Mouse (Mus musculus) fat pad, adult 2 months (tissue): ENCODE results near the gene Slc27a1.
"Not testable (repeated sequence)": the region's sequence is repeated elsewhere in the genome, so short reads cannot be mapped to it uniquely, and the experiment has no call there.

Experiments
- DNase-seq: peaks from one replicate; pipeline ENCODE4 v3.0.0-alpha.2; 2011; ENCODE audit warnings: low read depth, low spot score; ENCODE audit errors: extremely low read depth

Slc27a1 gene

DNA sequence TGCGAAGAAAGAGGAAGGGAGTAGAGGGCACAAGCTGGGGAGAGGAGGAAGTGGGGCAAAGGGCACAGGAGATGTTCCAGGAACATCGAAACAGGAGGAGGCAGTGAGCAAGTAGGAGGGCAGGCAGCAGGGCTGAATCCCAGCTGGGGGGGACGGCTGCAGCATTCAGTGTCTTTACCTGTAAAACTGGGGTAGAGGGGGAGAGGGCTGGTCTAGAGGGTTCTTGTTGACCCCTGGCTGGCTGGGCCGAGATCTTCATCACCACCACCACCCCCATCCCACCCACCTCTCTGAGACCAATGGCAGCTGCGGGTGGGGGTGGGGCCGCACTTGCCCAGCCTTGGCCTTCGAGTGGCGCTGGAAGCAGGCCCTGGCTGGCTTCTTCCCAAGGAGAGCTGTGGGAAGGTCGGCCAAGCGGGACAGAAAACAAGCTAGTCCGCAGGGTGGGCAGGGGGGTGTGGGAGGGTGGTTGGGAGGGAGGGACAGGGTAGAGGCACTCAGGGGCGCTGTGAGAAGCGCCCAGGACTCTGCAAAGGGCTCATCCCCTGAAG lies at the start of gene Slc27a1:
Slc27a1 (plus strand) TSS at position 496 of the 551 bp plus-strand sequence.
- no peak for DNase-seq

DNA sequence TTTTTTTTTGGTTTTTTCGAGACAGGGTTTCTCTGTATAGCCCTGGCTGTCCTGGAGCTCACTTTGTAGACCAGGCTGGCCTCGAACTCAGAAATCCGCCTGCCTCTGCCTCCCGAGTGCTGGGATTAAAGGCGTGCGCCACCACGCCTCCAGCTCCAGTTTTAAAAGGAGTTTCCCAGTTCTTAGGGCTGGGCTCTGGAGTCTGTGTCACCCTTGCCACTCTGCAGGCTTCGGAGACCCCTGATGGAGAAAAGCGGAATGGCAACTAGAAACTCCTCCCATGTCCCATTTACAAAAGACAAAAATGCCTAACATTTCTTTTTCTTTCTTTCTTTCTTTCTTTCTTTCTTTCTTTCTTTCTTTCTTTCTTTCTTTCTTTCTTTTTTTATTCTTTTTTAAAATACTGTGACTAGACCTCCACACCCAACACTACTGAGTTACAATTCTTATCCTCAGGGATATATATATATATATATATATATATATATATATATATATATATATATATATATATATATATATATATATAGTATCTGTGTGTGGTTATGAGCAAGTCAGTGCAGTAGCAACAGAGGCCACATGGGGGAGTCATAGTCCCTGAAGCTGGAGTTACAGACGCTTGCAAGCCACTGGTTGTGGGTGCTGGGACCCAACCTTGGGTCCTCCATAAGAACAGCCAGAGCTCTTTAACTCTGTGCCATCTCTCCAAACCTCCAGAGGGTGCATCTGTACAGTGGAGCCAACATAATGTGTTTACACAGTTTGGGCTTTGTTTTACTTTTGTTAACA lies 49.5 kb upstream of the Slc27a1 start:
- not testable (repeated sequence) for DNase-seq

DNA sequence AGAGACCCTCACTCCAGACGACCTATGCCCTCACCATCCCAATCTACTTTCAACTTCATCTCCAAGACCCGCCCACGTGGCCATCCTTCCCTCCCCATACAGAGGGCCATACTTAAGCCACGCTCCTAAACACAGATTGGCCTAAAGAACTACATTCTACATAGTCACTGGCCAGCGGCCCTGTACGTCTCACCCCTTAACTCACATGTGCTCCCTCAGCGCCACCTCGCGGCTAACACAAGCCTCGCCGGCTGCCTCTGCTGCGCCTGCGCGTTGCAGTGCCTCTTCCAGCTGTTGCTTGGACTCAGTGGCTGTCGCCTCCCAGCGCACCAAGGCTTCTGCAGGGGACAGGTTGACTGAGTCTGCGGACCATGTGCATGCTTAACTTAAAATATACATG lies 47.0 kb upstream of the Slc27a1 start:
- DNase-seq, result no peak

- DNase-seq, result no peak
Observed at GRCm38 (mm10) chr8:71525226-71526050, 43.2 kb upstream of the Slc27a1 start, which contains the start of gene Ccdc194. Gene Ccdc194 (minus strand): TSS chr8:71525711.

GRCm38 (mm10) chr8:71526272-71526671 lies 42.4 kb upstream of the Slc27a1 start:
- DNase-seq, result no peak

DNA sequence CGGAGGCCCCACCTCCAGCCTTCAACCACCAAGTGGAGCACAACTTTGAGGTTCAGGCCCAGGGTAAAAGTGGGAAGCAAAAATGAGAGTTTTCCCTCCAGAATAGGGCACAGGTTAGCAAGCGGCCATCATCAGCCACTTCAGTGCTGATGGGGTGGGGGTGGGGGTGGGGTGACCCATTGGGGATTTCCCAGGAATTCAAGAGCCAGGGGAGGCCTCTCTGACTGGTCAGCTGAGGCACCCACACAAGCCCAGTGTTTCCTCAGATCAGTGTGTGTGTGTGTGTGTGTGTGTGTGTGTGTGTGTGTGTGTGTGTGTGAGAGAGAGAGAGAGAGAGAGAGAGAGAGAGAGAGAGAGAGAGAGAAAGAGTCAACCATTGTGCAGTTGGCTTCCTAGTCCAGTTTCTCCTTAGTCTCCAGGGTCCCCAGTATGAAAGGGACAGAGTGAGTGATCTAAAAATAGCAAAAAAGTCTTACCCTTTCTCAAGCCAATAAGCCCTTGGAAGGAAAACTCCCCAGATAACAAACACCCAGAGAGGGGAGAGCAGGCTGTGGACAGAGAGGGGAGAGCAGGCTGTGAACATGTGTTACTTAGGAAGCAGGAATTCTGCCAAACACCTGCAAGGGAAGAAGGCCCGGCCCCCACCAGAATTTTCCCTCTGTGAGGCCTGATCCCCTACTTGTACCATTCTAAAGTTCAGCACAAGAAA lies 41.4 kb upstream of the Slc27a1 start:
- no peak for DNase-seq

- DNase-seq, result no peak
Observed at GRCm38 (mm10) chr8:71528362-71529073, 40.2 kb upstream of the Slc27a1 start.

- DNase-seq, result not testable (repeated sequence)
Observed at GRCm38 (mm10) chr8:71530735-71531467, 37.8 kb upstream of the Slc27a1 start.

GRCm38 (mm10) chr8:71534263-71534810 lies 34.3 kb upstream of the Slc27a1 start:
- DNase-seq, result no peak

GRCm38 (mm10) chr8:71535663-71536062 lies 33.0 kb upstream of the Slc27a1 start:
- no peak for DNase-seq

DNA sequence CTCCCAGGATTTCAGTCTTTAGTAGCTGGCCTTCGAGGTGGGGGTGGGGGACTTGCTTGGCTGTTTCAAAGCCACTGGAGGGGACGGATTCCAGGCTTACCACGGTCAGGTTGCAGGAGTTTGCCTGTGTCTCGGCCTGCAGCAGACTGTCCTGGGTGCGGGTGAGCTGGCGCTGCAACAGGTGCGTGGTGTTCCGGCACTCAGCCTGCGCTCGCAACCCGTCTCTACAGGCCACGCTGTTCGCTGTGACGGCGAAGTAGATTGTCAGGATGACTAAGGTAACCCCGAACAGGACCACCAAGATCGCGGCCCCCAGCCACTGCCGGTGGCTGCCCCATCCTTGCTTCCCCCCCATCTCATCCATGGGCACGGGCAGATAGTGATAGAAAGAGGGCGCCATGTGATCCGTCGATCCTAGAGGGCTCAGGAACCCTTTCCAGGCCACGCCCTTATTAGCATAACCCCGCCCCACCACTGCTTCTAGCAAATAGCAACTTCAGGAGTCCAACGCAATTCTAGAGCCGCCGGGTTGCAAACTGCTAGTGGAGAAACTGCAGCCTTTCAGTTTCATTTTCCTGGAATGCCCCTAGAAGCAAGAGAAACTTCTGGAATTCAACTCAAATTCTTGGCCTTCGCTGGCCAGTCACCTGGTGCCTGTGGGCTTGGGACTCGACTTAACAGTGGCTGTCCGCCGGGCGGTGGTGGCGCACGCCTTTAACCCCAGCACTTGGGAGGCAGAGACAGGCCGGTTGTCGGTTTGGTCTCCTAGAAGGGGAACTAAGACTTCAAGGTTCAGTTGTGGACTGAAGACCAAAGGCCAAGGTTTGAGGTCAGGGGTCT lies 31.4 kb upstream of the Slc27a1 start, which contains the start of gene Bst2:
Bst2 (minus strand) TSS at position 429 of the 840 bp plus-strand sequence.
- DNase-seq, result peak; percentile 39

GRCm38 (mm10) chr8:71542632-71543343 lies 25.9 kb upstream of the Slc27a1 start, which contains the start of gene Mvb12a:
Gene Mvb12a (plus strand): TSS chr8:71542922.
- DNase-seq, result peak; percentile 95

GRCm38 (mm10) chr8:71543755-71544154 lies 24.9 kb upstream of the Slc27a1 start:
- no peak for DNase-seq

DNA sequence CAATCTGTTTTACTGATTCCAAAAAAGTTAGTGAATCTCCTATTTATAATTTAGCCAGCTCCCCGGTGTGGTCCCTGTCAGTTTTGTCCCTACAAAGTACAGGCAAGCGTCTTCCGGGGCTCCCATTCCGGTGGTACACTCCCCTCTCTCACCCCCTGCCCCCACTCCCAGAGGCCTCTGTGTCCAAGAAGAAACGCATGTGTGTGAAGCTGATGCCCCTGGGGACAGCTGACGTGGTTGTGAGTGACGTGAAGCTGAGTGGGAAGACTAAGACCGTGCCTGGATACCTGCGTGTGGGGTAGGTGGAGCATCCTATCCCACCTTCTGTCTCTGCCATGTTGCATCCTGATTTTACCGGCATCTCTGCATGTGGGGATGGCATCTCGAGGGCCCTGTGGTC lies 23.6 kb upstream of the Slc27a1 start:
- no peak for DNase-seq

DNA sequence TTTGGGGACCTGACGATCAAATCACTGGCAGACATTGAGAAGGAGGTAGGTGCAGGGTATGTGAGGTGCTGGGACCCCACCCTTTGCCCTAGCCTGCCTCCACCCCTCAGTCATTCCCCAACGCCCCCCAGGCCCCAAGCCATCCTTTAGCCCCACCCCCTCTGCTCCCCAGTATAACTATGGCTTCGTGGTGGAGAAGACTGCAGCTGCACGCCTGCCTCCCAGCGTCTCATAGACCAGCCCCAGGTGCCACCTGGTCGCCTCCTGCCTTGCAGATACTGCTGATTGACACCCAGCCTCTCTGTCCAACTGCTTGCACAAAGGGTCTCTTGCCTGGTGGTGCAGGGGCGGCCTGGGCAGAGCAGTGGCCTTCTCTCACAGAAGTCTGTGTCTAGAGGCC lies 21.1 kb upstream of the Slc27a1 start:
- no peak for DNase-seq

DNA sequence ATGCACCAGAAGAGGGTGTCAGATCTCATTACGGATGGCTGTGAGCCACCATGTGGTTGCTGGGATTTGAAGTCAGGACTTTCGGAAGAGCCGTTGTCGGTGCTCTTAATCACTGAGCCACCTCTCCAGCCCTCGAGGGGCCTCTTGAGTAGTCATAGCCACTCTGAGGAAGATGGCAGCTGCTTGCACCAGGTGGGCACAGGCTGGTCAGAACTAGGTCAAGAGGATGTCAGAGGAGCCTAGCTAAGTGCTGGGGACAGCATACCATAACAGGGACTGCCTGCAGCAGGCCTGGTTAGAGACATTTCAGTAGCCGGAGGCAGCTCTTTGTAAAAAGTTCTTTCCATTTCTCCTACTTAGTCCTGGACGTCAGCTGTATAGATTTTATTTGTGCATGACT lies 17.9 kb upstream of the Slc27a1 start:
- no peak for DNase-seq

DNA sequence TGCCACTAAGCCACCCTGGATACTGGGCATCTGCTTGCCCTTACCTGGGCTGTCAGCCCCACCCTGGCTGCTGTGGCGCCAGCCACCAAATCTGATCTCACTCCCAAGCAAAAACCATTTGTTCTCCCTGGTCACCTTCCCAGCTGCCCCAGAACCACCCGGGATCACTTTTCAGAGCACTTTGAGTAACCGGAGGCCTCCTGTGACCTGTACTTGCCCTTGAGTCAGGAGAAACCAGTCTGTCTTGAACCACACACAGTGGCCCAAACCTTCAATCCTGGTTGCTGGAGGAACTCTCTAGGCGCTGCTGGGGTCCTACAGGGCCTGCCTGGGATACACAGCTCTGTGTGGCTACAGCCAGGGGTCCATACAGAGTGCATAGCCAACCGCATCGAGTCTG lies 15.9 kb upstream of the Slc27a1 start:
- DNase-seq, result no peak

- no peak for DNase-seq
Observed at GRCm38 (mm10) chr8:71554001-71554400, 14.7 kb upstream of the Slc27a1 start.
